Mouse (Mus musculus): Measurements from ENCODE around the gene Tbc1d30. TPM values are rescaled to one million over a fixed set of nuclear protein-coding genes. Genes with fewer than 3 reads are reported as not detected.

The Tbc1d30 gene
- 3.0 TPM for polyA plus RNA-seq (2015; fragmentation: Illumina TruSeq; extraction: RNeasy Lipid Tissue Mini Kit (QIAGEN cat#74804); ENCODE audit: insufficient read depth, low replicate concordance)

GRCm38 (mm10) chr10:121351066-121351581 is at the start of gene Tbc1d30:
Gene Tbc1d30 (minus strand): TSS chr10:121351278.

GRCm38 (mm10) chr10:121364801-121365564 is 13.9 kb upstream of the Tbc1d30 start, which contains the start of gene Gns:
Gene Gns (plus strand): TSS chr10:121365090.

Other genes starting within 250 kb of the Tbc1d30 start
- gene Gns, start 13.8 kb upstream of the Tbc1d30 start, polyA plus RNA-seq (2015; fragmentation: Illumina TruSeq; extraction: RNeasy Lipid Tissue Mini Kit (QIAGEN cat#74804); ENCODE audit: insufficient read depth, low replicate concordance), result 175 TPM
- gene Rassf3, start 125.1 kb upstream of the Tbc1d30 start, polyA plus RNA-seq (2015; fragmentation: Illumina TruSeq; extraction: RNeasy Lipid Tissue Mini Kit (QIAGEN cat#74804); ENCODE audit: insufficient read depth, low replicate concordance), result 65.5 TPM
- 90.6 TPM for gene Tbk1, start 235.5 kb upstream of the Tbc1d30 start, polyA plus RNA-seq (2015; fragmentation: Illumina TruSeq; extraction: RNeasy Lipid Tissue Mini Kit (QIAGEN cat#74804); ENCODE audit: insufficient read depth, low replicate concordance)

Measured in spleen, adult 10 weeks (tissue).